Mouse (Mus musculus): Measurements from ENCODE around the gene Frmd8.

DNA sequence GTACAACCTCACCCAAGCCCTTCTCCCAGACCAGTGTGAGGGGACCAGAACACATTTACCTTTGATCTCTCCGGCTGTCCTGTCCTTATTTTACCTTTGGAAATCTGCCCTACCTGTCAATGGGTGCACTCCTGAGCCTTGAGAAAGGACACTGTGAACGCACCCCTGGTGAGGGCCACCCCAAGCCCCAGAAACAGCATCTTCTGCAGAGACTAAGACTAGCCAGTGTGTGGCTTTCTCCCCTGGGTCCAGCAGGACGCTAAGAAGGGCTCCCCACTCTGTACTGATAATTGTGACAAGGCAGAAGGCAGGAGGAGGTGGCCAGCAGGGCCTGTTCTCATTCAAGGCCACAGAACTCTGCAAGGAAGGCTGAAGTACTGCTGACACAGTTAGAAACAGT lies 3.8 kb upstream of the Frmd8 start:
- TF ChIP-seq CTCF (IDR thresholded peaks at IDR 0.05; ENCODE audit: control insufficient read depth, insufficient read depth, low read length), result no peak
- no peak for TF ChIP-seq POLR2A (IDR thresholded peaks at IDR 0.05; ENCODE audit: borderline replicate concordance, control insufficient read depth, low read depth, low read length)
